Mouse (Mus musculus) megakaryocyte-erythroid progenitor cell, adult 5-6 weeks (primary cell): Measurements from ENCODE around the gene Fam129a. TPM values are rescaled to one million over a fixed set of nuclear protein-coding genes. Genes with fewer than 3 reads are reported as not detected.
"Not testable (repeated sequence)": the region's sequence is repeated elsewhere in the genome, so short reads cannot be mapped to it uniquely, and the experiment has no call there.

Experiments
- ATAC-seq: replicated peaks from 2 replicates; pipeline ENCODE4 v1.8.0; 2016; ENCODE audit warnings: mild to moderate bottlenecking, inconsistent platforms; ENCODE audit not compliant: severe bottlenecking, poor library complexity, low FRiP score, low TSS enrichment
- total RNA-seq, 2 experiments: library from RNA; stranded (forward) in 1 of 2; stranded (reverse) in 1 of 2; fragments of 200-1000, 215-1000 nt in 1 of 2; fragments of >200 nt in 1 of 2; fragmentation: Nextera tagmentation in 1 of 2; gene quantifications; 2 replicates each; pipeline ENCODE4 v1.2.3; 2014 to 2017

Fam129a gene
- total RNA-seq, 2 experiments from 2014 or later: 0.83 to 3.1 TPM

DNA sequence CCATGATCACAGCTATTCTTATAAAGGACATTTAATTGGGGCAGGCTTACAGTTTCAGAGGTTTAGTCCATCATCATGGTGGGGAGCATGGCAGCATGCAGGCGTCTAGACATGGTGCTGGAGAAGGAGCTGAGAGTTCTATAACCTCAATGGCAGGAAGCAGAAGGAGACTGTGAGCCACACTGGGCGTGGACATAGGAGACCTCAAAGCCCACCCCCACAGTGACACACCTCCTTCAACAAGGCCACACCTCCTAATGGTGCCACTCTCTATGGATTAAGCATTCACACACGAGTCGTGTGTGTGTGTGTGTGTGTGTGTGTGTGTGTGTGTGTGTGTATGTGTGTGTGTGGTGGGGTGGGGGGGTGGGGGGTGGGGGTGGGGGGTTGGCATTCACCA, 11.0 kb downstream of the Fam129a start:
- no peak for ATAC-seq

DNA sequence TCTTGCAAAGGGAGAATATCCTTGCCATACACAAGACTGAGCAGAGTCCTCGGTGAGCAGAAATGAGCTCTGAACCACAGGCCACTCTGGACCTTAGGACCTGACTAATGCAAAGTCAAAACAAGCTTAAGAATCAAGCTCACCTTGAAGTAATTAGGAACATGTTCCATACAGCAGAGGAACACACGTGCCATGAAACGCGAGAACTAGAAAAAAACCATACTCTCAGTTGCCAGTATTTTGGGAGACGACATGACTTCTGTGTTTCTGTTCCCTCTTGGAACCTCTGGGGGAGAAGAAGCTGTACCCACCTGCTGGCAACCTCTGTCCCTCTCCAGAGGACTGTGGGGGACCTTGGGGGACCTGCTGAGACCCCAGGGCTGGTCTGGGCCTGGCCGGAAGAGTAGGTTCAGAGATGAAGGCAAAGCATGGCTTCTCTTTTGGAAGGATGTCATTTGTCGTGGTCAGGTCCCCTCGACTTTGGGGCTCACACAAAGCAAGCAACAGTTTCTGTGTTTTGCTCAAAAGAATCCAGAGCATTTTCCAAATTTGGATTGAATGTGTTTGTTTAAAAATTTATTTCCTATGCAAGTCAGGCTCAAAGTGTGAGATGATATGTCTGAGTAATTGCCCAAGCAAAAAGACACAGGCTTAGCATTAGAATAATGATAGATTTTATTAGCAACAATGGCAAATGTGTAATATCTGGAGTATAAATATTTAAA, 12.6 kb downstream of the Fam129a start:
- ATAC-seq: no peak

GRCm38 (mm10) chr1:151584182-151584471, 13.1 kb downstream of the Fam129a start:
- ATAC-seq: no peak

DNA sequence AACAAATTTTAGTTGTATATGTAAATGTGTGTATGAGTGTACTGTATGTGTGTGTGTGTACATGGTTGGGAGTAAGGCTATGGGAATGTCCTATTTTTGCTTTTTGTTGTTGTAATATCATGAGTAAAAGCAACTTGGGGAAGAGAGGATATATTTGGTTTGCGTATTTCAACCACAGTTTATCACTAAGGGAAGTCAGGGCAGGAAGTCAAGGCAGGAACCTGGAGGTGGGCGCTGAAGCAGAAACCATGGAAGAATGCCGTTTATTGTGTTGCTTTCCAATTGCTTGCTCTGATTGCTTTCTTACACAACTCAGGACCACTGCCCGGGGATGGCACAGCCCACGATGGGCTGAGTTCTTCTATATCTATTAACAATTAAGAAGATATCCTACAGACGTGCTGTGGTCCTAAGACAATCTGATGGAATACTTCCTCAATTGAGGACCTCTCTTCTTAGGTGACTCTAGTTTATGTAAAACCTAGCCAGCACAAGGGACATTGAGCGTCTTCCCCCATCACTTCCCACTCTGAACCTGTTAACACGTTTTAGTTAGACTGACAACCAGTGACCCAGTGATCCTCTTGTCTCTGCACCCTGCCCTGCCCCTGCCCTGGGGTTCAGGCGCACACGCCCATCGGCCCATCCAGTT, 13.7 kb downstream of the Fam129a start:
- ATAC-seq: no peak

- no peak for ATAC-seq
These were observed 14.7 kb downstream of the Fam129a start for GRCm38 (mm10) chr1:151585647-151586046.

DNA sequence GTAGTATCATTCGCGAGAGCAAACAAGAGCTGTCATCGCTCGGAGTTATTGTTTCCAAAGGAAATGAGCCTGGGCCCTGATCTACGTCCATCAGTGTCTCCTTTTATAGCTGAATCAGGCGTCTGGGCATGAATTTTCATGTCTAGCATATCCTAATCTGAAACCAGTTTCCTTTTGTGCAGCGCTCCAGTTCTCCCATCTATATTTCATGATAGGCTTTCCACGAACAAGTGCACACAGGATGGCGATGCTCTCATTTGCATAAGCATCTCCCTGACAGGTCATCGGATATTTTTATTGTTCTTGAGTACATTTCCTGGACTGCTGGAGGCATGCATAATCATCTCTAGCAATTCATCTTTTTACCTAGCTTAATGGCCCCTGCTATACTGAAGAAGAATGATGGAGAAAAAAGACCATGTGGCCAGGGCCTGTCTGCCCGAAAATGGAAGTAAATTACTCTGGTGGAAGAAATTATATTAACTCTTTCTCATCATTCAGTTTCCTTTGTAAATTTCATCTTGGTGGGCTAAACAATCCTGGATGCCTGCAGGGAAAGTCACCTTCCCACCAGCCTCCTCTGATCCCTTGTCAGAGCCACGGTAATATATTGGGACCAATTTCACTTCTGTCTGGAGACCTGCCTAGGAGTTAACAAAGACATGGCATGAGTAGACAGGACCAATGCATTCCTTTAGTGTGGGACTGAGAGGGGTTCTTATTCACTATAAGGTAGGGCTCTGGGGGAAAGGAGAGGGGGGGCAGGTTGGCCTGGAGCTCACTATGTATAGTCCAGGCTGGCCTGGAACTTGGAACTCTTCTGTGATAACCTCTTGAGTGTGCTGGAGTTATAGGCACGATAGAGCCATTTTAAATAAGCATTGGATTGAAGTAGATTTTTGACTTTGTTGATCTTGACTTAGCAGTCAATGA, 21.4 kb downstream of the Fam129a start:
- no peak for ATAC-seq

DNA sequence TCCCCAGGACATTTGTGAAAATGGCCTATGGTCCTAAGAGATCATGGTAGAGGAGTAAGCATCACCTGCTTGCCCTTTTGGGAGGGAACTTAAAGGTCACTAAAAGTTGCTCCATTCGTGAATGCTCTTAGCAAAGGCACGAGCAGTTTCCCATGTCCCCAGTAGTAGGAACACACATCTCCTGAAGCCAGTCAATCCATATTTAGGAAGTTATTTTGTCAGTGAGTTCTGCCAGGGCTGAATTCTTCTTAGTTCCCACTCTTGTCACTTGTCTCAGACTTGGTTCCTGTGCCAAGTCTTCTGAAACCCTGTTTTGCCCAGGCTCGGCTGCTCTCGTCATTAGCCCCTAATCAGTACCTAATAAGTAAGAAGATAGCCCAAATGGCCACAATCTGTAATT, 23.9 kb downstream of the Fam129a start:
- no peak for ATAC-seq

DNA sequence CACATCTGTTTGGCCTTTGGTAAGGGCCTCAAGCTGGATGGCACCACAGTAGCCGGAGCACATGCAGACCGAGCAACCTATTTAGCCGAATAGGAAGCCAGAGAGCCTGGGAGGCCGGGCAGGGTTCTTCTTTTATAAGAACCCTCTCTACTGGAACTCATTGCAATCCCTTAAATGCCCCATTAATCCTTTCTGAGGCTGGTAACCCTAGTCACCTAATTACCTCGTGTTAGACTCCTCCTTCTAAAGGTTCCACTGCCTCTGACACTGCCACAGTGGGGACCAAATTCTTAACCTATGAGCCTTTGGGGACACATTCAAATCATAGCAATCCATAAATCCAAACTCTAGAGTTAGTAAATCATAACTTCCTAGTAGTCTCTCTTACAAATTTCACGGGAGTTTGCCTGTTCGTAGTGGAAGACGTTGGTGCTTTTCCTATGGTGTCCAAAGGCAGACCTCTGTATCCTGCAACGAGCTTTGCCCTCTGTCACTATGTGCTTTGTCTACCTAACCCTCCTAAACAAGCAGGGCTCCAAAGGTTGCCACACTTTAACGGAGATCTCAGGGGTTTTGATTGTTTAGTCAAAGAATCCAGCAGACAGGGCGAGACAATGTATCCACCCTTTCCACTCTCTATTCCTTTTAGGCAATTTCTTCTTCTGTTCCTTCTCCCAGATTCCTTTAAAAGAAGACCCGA, 24.8 kb downstream of the Fam129a start:
- no peak for ATAC-seq

DNA sequence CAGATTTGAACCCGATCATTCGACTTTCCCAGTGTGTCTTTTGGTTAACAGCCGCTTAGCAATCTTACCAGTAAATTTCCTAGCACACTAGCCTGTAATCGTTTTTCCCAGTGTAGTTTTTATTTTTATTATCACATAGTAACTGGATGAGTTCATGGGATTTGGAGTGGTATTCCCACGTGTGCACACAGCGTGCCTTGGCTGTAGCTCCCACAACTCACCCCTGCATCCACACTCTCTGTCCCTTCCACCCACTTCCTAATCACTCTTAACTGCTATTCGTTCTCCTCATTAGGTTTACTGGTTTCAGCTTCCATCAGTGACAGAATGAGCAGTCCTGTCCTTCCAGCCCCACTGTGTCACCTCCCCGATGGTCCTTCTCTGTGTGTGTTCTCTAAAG, 25.6 kb downstream of the Fam129a start:
- ATAC-seq: no peak

DNA sequence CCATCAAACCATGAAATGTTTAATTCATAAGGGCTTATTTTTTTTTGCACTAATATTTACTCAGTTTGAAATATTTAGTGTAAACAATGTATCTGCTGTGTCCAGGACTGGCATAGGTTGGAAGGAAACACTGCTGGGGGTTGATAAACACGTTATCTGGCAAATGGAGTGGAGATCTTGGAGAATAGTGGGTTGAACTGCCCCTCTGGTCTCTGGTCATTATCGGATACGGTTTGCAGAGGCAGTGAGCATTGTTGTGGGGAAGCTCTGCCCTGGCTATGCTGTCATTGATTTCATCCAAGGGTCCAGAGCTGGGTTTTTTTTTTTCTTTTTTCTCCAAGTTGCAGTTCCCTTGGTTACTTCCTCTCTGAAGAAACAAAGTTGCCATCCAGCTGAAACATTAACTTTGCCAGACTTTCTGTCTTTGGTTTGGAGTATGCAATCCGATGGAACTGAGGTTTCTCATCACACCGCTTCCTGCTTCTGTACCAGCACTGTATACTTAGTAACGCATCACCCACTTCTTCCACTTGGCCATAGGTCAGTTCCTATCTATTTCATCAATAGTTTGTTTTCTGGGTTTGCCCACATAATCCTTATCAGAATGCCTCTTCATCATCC, 26.8 kb downstream of the Fam129a start:
- ATAC-seq: 0 out of 2 replicates have a peak, but pooled peaks have one; percentile 44

GRCm38 (mm10) chr1:151598876-151599275, 27.9 kb downstream of the Fam129a start:
- ATAC-seq: no peak

- ATAC-seq: no peak
These were observed 33.3 kb downstream of the Fam129a start for GRCm38 (mm10) chr1:151604328-151604727.

DNA sequence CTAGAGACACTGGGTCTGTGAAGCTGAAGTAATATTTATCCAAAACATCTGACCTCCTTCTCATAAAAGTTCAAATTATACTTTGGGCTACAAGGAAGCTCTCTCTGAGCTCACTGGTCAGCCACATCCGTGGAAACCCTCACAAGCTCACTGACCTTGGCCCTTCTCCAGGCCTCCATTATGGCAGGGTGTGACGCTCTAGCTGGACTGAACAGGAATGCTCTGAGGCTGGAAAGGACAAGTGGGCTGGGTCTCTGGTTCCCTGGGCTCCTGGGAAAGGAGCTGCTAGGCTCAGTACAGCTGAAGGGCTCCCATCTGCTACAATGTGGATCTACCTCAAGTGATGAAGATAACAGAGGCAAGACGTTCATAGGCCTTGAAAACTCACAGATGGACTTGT, 37.0 kb downstream of the Fam129a start:
- ATAC-seq: not testable (repeated sequence)

GRCm38 (mm10) chr1:151610621-151611020, 39.6 kb downstream of the Fam129a start:
- ATAC-seq: no peak

DNA sequence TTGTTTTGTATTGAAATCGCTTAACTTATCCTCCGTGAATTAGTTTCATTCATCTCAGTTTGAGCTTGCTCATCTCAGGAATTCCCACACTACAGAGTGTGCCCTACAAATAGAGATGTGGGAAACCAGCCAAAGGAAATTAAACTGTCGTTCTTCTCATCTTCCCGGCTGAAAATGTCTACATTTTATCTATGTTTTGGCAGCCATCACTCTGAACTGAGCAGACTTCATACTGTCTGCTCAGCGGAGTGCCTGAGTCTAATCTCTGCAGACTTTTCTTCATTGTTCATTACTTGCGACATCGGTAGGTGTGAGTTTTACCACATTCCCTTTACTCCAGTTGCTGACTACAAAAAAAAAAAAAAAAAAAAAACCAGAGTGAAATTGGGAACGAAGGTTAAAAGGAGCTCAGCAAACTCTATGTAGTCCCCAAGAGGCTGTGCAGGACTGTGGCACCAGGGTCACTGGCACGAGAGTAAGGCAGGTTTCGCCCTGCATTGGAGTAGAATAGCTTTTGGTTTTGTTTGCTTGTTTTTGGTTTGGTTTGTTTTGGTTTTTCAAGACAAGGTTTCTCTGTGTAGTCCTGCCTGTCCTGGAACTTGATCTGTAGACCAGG, 43.4 kb downstream of the Fam129a start:
- ATAC-seq: no peak

GRCm38 (mm10) chr1:151615625-151616024, 44.6 kb downstream of the Fam129a start:
- no peak for ATAC-seq

GRCm38 (mm10) chr1:151616555-151617205, 45.7 kb downstream of the Fam129a start:
- no peak for ATAC-seq

- no peak for ATAC-seq
These were observed 47.3 kb downstream of the Fam129a start for GRCm38 (mm10) chr1:151618251-151618650.
